Mouse (Mus musculus): ENCODE measurements around the gene Pusl1. TPM values are rescaled to one million over a fixed set of nuclear protein-coding genes. Genes with fewer than 3 reads are reported as not detected.

The Pusl1 gene
- total RNA-seq (2017) = 10.1 and 10.3 TPM in 2 replicates

DNA sequence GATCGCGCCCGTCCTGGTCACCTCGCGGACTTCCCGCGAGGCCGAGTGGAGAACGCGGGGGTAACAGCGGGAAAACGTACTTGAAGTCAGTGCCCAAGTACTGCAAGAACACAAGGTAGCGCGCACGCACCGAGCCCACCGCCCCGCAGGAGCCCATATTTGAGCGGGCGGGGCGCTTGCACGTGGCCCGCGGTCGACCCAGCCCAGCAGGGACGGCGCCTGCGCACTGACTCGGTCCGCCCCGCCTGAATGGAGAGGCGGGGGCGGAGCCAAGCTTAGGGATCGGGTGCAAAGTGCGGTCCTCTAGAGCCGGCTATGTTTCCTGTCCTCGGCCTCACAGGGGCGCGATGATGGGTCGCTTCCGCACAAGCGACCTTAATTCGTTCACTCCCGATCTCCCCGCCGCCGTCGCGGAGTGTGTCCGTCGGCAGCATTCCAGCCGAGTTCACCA is at the start of gene Pusl1, which contains the start of gene Acap3:
TSS of gene Pusl1 (minus strand) at position 231 of the 451 bp plus-strand sequence.
TSS of gene Acap3 (plus strand) at position 272 of the 451 bp plus-strand sequence.
- ATAC-seq (ENCODE audit: extremely low read depth, insufficient number of reproducible peaks, low FRiP score, poor library complexity, severe bottlenecking) = peak; percentile 79

DNA sequence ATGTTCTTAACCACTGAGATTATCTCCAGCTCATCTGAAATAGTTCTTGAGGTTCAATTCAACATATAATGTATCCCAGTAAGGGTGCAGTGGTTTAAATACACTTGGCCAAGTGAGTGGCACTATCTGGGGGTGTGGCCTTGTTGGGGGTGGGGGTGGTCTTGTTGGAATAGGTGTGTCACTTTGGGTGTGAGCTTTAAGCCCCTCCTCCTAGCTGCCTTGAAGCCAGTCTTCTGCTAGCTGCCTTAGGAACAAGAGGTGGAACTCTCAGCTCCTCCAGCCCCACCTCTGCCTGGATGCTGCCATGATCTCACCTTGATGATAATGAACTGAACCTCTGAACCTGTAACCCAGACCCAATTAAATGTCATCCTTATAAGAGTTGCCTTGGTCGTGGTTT is 40.5 kb upstream of the Pusl1 start:
- no peak for ATAC-seq (ENCODE audit: extremely low read depth, insufficient number of reproducible peaks, low FRiP score, poor library complexity, severe bottlenecking)

DNA sequence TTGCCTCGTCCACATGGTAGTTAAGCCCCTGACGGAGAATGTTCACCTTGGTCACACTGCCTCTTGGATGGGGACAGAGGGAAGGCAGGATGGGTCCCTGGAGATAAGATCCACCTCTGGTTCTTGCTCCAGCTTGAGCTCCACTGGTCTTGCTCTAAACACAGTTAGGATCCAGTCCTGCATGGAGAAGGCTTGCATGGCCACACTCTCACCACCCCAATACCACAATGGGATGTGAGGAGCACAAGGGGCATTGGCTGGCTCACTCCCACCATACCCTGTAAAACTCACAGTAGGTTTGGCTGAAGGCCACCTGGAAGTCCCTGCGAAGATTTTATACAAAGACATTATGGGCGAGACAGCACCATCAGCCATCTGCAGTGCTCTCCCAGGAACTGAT is 17.2 kb upstream of the Pusl1 start:
- ATAC-seq (ENCODE audit: extremely low read depth, insufficient number of reproducible peaks, low FRiP score, poor library complexity, severe bottlenecking) = no peak

DNA sequence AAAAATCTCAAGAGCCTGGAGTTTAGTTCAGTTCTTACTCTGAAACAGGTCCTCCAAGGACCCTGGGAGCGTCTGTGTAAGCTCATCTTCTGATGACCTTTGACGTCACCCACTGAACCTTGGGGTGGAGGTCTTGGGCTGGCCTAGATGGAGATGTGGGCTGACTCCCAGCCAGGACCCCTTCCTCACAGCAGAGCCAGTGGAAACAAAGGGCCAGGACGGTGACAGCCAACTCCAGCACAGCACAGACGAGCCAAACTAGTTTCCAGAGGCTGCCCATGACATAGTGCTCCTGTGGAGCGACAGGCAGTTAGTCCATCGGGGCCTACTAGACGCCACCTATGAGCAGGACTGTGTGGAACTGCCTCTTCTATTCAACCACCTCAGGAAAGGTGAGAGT is 16.7 kb upstream of the Pusl1 start:
- no peak for ATAC-seq (ENCODE audit: extremely low read depth, insufficient number of reproducible peaks, low FRiP score, poor library complexity, severe bottlenecking)

DNA sequence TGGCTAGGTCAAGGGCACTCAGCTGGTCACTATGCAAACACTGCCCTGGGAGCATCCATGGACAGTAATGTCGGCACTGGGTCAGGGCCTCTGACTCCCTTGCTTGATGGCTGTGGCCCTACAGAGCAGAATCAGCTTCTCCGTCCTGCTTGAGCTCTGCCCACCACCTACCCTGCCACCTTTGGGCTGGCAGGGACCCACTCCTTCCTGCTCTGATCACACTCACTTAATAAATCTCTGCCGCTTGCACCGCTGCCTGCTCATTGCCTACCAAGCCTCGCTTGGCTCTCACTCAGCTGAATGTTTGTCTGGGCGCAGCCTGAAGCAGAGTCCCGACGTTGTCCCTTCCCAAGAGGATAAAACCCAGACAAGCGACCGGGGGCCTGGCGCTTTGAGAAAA is 15.4 kb upstream of the Pusl1 start:
- no peak for ATAC-seq (ENCODE audit: extremely low read depth, insufficient number of reproducible peaks, low FRiP score, poor library complexity, severe bottlenecking)

DNA sequence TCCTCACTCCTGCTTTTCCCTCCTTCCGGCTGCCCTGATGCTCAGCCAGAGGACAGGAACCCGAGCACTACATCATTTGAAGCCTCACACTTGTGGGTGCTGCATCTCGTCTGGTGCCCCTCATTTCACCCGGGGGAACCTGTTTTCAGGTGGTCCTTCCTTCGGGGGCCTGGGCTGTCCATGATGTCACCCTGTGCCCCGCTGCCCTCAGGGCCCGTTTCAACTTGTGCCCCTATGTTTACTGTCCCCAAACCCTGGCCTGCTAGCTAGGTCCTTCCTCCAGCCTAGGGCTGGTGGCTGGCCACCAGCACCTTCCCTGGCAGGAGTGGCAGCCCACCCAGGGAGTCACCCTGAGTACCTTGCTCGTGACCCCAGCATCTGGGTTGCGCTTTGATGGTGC is 14.5 kb upstream of the Pusl1 start:
- no peak for ATAC-seq (ENCODE audit: extremely low read depth, insufficient number of reproducible peaks, low FRiP score, poor library complexity, severe bottlenecking)

DNA sequence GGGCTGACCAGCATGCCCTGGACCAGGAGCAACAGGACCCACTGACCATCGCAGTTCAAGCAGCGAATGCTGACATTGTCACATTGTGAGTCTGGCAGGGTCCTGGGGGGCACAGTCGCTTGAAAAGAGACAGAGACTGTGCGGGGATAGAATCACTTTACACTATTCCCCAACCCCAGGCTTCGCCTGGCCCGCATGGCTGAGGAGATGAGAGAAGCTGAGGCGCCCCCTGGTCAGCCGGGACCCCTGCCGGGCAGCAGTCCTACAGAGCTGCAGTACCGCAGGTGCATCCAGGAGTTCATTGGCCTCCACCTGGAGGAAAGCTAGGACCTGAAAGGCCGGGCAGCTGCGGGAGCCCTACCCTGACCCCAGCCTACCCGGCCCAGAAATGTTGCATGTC is 14.1 kb upstream of the Pusl1 start:
- ATAC-seq (ENCODE audit: extremely low read depth, insufficient number of reproducible peaks, low FRiP score, poor library complexity, severe bottlenecking) = no peak

DNA sequence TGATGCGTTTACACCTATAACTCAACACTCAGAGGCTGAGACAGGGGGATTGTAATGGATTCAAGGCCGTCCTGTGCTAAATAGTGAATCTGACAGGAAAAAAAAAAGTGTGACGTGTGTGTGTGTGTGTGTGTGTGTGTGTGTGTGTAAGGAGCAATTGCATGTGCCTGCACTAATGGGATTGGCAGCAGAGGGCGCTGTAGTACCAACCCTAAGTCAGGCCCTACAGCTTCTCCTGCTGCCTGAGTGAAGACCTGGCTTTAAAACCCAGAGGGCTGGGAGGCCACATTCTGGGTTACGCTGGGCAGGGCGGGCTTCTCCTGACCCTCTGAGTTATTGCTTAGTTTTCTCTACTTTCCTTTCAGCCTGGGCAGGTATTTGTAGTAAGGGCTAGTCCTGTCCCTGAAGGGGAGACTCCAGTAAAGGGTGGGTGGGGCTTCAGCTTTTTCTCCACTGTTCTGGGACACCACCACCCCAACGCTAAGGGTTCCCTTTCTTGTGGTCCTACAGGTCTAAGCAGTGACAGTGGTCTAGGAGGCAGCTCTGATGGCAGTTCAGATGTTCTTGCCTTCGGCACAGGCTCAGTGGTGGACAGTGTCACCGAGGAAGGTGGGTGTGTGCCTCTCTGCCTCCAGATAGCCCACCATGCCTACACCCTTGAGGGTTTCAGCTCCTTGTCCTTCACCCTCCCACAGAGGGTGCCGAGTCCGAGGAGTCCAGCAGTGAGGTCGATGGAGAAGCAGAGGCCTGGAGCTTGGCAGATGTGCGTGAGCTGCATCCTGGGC is 12.9 kb upstream of the Pusl1 start:
- ATAC-seq (ENCODE audit: extremely low read depth, insufficient number of reproducible peaks, low FRiP score, poor library complexity, severe bottlenecking) = no peak

DNA sequence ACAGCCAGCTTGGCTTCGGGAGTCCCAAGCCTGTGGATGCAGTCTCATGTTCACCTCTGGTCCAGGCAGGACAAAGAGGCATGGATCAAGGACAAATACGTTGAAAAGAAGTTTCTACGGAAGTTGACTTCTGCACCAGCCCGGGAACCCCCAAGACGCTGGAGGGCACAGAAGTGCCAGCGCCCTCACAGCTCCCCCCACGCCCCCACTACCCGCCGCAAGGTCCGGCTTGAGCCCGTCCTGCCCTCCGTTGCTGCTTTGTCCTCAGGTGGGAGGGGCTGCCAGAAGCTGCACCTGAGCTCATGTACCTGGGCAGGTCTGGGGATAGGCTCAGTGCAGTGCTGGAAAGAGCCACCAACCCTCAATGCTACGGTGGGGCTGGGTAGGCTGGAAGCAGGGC is 11.7 kb upstream of the Pusl1 start:
- no peak for ATAC-seq (ENCODE audit: extremely low read depth, insufficient number of reproducible peaks, low FRiP score, poor library complexity, severe bottlenecking)

DNA sequence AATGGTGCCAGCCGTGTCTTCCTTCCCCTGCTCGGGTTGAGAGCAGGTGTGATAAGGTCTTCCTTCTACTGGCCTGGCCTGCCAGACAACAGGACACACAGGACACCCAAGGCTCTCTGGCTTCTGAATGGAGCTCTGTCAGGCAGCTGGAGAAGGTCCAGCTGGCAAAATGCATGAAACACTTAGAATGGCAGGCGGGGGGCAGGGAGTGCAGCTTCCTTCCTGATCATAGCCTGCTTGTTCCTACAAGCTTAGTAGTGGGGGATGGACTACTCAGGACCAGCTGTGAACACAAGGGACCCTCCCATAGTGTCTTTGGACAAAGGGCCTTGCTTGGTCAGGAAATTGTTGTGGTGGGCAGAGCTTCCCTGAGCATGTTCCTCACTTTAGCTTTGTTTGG is 9.6 kb upstream of the Pusl1 start:
- ATAC-seq (ENCODE audit: extremely low read depth, insufficient number of reproducible peaks, low FRiP score, poor library complexity, severe bottlenecking) = no peak

DNA sequence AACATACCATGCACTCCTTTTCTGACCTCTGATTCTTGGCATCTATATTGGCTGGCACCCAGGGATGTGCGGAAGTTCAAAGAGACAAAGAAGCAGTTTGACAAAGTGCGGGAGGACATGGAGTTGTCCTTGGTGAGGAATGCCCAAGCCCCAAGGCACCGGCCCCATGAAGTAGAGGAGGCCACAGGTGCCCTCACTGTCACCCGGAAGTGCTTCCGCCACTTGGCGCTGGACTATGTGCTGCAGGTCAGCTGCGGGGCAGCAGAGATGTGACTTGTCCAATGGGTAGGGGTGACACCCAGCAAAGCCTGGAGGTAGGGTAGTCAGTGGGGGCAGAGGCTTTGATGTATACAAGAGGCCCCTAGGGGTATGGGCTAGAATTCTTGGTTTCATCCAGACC is 7.8 kb upstream of the Pusl1 start:
- ATAC-seq (ENCODE audit: extremely low read depth, insufficient number of reproducible peaks, low FRiP score, poor library complexity, severe bottlenecking) = no peak

DNA sequence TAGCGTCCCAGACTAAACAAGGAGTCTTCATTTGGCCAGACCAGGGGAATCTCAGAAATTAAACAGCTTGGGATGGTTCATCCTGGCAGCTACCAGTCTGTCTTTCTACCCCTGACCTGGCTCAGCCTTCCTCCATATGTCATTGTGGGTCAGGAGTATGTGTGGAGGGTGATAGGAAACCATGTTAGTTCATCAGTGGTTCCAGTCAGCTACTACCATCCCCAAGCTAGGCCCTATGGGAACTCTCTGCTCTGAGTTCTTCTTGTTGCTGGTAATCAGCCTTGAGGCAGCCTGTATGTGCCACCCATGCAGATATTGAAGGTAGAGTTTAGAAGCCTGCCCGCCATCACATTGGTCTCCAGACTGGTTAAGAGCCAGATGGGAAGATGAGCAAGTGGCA is 6.7 kb upstream of the Pusl1 start:
- ATAC-seq (ENCODE audit: extremely low read depth, insufficient number of reproducible peaks, low FRiP score, poor library complexity, severe bottlenecking) = no peak

DNA sequence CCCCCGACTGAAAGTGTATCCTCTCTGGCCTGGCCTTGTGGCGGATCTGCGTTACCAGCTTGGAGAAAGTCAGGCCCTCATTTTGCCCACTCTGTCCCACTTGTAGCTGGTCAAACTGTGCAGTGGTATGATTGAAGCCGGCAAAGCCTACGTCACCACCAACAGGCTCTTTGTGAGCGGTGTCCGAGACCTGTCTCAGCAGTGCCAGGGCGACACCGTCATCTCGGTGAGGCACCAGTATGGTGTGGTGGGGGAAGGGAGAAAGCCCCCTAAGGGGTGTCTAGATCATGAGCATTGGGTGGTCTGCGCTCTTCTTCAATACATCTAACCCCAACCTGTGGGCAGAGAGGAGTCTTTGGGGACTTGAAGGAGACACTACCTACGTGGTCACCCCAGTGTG is 4.9 kb upstream of the Pusl1 start:
- ATAC-seq (ENCODE audit: extremely low read depth, insufficient number of reproducible peaks, low FRiP score, poor library complexity, severe bottlenecking) = no peak

DNA sequence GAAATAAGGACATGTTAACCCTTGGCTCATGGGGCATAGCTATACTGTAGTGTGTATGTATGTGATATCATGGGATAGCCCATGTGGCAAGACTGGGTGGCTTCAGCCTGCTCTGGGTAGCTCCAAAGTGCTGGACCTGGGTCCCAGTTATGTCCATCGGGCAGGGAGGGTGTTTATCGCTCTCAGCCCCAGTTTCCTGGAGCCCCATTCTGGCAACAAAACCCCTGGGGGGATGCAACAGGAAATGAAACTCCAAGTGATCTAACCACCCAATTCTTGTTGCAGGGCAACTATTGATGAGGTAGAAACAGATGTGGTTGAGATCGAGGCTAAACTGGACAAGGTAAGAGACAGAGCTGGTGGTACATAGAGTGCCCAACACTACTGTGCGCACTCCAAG is 4.2 kb upstream of the Pusl1 start:
- no peak for ATAC-seq (ENCODE audit: extremely low read depth, insufficient number of reproducible peaks, low FRiP score, poor library complexity, severe bottlenecking)

DNA sequence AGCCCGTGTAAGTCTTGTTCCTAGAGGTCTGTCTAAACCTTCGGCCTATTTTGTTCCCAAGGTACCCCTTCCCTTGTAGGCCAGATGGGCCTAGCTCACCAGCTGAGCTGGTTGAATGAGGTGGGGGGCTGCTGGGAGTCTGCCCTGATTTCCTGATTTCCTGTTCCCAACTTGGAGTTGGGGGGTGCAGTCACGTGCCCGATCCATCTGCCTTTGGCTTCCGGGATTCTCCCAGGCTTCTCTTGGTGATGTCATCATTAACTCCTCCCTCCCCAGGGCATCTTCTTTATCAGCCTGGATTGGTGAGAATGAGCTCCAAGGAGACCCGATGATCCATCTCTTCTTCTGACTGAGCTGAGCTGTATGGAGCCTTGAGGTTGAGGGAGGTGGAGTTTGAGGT is 3.6 kb upstream of the Pusl1 start:
- no peak for ATAC-seq (ENCODE audit: extremely low read depth, insufficient number of reproducible peaks, low FRiP score, poor library complexity, severe bottlenecking)

DNA sequence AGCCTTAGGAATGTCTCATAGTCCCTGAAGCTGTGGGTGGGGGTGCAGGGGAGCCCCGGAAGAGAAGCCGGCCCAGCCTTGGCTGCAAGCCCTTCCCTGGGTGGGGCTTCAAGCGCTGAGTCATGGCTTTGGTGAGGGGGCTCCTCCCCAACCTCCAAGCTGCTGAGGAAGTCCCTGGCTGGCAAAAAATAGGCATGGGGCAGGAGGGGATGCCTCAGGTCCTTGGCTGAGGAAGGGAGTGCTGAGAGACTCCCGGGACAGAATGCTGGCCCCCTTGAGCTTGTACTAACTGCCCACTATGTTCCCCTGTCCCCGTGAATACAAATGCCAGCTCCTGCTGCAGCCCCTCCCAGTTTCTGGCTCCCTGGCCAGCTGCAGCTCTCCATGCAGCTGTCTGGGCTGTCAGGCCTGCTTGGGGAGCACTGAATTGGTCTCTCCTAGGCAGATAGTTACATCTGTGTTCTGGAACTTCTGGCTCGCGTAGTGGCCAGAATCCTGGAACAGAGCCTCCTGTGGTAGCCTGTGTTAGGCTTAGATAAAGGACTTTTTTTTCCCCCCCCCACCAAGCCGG is 2.8 kb upstream of the Pusl1 start:
- ATAC-seq (ENCODE audit: extremely low read depth, insufficient number of reproducible peaks, low FRiP score, poor library complexity, severe bottlenecking) = no peak

DNA sequence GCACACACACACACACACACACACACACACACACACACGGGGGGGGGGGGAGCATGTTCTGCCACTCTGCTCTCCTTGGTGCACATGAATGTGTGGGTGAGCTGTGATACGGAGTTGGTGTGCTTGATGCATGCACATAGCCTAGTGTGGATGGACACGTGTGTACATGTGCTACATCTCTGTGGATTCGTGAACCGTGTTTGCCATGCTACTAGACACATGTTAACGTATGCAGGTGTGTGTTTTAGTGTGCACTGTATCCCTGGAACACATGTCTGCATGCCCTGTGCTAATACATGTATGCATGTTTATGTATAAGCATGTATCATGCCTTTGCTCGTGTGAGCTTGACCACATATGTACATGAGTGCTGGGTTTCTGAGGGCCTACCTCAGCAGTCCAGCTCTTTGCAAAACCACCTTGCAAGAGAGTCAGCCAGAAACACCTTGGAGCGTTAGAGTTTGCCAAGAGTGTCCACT is 1.7 kb upstream of the Pusl1 start:
- no peak for ATAC-seq (ENCODE audit: extremely low read depth, insufficient number of reproducible peaks, low FRiP score, poor library complexity, severe bottlenecking)

DNA sequence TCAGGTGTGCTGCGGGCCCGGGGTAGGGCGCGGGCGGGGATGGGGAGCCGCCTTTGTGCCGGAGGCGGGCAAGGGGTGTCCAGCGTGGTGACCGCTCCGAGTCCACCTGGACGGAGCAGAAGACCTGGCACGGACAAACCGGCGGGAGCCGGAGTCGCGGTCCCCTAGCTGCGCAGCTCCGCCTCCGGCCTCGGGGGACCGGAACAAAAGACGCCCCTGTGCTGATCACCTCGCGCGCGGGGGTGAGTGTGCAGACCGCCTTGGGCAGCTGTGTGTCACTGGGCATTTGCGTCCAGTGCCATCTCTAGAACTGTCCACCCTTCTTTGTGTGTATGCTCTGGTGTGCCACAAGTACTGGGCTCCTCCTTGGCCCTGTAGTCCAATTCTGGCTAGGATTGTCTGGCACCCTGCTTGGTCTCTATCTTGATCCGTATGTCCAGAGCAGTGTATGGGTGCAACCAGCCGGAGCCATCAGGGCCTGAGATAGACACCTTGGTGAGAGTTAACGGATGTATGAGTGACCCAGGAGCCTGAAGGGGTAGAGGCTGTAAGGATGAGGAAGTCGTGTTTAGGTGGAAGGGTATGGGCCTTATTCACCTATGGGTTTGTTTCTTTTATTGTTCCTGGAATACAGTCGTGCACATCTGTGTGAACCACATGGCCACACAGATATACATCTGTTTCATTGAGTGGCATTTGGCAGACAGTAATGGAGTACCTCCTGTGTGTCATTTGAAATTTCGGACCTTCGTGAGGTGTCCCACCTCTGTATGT is 1.0 kb upstream of the Pusl1 start:
- no peak for ATAC-seq (ENCODE audit: extremely low read depth, insufficient number of reproducible peaks, low FRiP score, poor library complexity, severe bottlenecking)

DNA sequence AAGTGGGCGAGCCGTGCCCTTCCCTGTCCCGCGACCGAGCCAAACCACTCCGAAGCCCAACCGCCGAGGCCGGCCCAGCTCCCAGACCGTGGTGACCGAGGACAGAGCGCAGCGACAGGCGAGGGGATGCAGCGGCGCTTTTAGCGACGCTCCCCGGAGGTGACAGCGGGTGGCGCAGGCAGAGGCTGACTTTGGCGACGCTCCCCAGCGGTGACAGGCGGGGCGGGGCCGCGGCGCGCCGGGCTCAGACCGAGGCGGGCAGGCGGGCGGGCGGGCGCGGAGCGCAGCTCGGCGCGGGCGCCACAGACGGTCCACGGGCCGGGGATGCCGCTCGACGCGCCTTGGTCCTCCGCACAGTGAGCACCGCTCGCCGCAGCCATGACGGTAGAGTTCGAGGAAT is 436 bp upstream of the Pusl1 start:
- peak; percentile 52 for ATAC-seq (ENCODE audit: extremely low read depth, insufficient number of reproducible peaks, low FRiP score, poor library complexity, severe bottlenecking)

DNA sequence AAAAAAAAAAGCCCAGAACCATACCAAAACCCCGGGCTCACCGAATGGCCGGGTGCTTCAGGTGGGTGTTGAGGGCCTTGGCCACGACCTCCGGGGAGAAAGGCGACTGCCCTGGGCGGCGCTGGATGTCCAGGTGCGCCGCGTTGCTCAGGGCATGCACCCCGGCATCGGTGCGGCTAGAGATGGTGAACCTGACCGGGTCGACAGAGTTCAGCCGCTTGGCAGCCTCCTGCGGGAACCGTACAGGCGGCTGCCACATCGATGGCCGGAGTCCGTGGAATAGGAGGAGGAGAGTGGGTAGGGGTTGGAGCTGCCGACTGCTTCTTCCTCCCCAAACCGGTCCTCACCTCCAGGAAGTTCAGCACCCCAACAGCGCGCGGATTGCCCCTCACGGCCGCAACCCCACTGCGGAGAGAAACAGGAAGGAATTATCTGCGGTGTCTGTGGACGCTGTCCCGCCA is 540 bp downstream of the Pusl1 start:
- ATAC-seq (ENCODE audit: extremely low read depth, insufficient number of reproducible peaks, low FRiP score, poor library complexity, severe bottlenecking) = no peak
